Mouse (Mus musculus) embryonic facial prominence, embryonic 11.5 days (tissue): ENCODE measurements around the gene Rad1. TPM values are rescaled to one million over a fixed set of nuclear protein-coding genes. Genes with fewer than 3 reads are reported as not detected.
A peak's percentile ranks its signal among the peaks of the same experiment; 100 is the strongest.
"Not testable (repeated sequence)": the region's sequence is repeated elsewhere in the genome, so short reads cannot be mapped to it uniquely, and the experiment has no call there.

Source experiments
- ATAC-seq: fragments of 200-750 bp; cut with Nextera tagmentation; replicated peaks from 2 replicates; pipeline ENCODE4 v1.8.0; 2017; ENCODE audit warnings: low read depth; ENCODE audit not compliant: insufficient number of reproducible peaks, low FRiP score, low TSS enrichment
- DNase-seq: peaks from one replicate; pipeline ENCODE4 v3.0.0-alpha.2; 2015; ENCODE audit warnings: low spot score
- H3K27ac ChIP-seq: fragments of 300-500 bp; sonication (generic); replicated peaks from 2 replicates; pipeline ENCODE4 v1.5.1; 2014; ENCODE audit warnings: mild to moderate bottlenecking, low read depth, low read length, control low read depth
- H3K27me3 ChIP-seq: fragments of 300-500 bp; sonication (generic); 2 replicates; pipeline ENCODE4 v1.6.1; 2014; ENCODE audit warnings: mild to moderate bottlenecking, low read length, moderate library complexity, mixed read lengths; ENCODE audit not compliant: control insufficient read depth, insufficient read depth
- H3K36me3 ChIP-seq: fragments of 300-500 bp; sonication (generic); replicated peaks from 2 replicates; pipeline ENCODE4 v1.6.1; 2014; ENCODE audit warnings: low read depth, mild to moderate bottlenecking, low read length, moderate library complexity, mixed read lengths; ENCODE audit not compliant: control insufficient read depth, insufficient read depth
- H3K4me1 ChIP-seq: fragments of 300-500 bp; sonication (generic); 2 replicates; pipeline ENCODE4 v1.6.1; 2014; ENCODE audit warnings: low read length, mixed read lengths; ENCODE audit not compliant: control insufficient read depth, insufficient read depth
- H3K4me2 ChIP-seq: fragments of 300-500 bp; sonication (generic); 2 replicates; pipeline ENCODE4 v1.6.1; 2014; ENCODE audit warnings: low read depth, mild to moderate bottlenecking, control low read depth, low read length, moderate library complexity
- H3K4me3 ChIP-seq: fragments of 300-500 bp; sonication (generic); 2 replicates; pipeline ENCODE4 v1.5.1; 2014; ENCODE audit warnings: low read depth, low read length, control low read depth
- H3K9ac ChIP-seq: fragments of 300-500 bp; sonication (generic); replicated peaks from 2 replicates; pipeline ENCODE4 v1.6.1; 2014; ENCODE audit warnings: mild to moderate bottlenecking, control low read depth, low read length
- H3K9me3 ChIP-seq: fragments of 300-500 bp; sonication (generic); replicated peaks from 2 replicates; pipeline ENCODE4 v1.6.1; 2016; ENCODE audit warnings: mild to moderate bottlenecking, low read length, inconsistent platforms, mixed read lengths; ENCODE audit not compliant: control insufficient read depth
- WGBS: fragments of 180-500 bp; shearing (Covaris S2); extraction: QIAGEN DNeasy Blood & Tissue Kit; methylation state at CpG from one replicate; pipeline ENCODE4 v1.1.7; 2014; 5-methylcytosine and 5-hydroxymethylcytosine counted together
- polyA plus RNA-seq: library from polyadenylated mRNA; unstranded; fragments of >200 nt; fragmentation: Nextera tagmentation; extraction: Ambion mirVana; gene quantifications from 2 replicates; pipeline ENCODE4 v1.2.1, GENCODE M21; 2014

The Rad1 gene
- polyA plus RNA-seq, 1 experiment from 2014 or later, result 31.2 TPM

DNA sequence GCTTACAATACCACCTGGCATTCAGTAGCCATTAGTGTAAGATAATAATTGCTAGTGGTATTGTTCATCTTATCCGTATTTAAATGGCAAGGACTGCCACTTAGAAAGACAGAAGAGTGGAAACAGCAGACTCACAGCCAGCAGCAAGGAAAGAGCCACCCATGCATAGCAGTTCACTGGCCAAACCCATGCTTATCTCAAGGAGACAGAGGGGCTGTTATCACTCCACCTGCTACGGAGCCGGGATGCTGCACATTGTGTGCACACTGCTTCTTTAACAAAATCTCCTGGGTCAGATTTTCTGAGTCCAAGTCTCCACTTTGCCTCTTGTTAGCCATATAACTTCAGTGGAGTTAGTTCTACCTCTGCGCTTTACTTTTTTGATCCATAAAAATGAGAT lies 45.5 kb downstream of the Rad1 start:
- no peaks in the 10 kb centered on the region for H3K4me1 ChIP-seq
- no peaks in the 10 kb centered on the region for H3K9me3 ChIP-seq
- H3K27ac ChIP-seq, result no peak overlapping the region
- no peaks in the 10 kb centered on the region for H3K36me3 ChIP-seq
- H3K4me3 ChIP-seq, result no peak overlapping the region
- H3K27me3 ChIP-seq, result no peaks in the 10 kb centered on the region
- no peak overlapping the region for H3K4me2 ChIP-seq
- H3K9ac ChIP-seq, result no peak overlapping the region
- DNase-seq (no peak), ATAC-seq (no peak)
- 87% methylated on average over 4 of the region's 4 CpGs for WGBS

DNA sequence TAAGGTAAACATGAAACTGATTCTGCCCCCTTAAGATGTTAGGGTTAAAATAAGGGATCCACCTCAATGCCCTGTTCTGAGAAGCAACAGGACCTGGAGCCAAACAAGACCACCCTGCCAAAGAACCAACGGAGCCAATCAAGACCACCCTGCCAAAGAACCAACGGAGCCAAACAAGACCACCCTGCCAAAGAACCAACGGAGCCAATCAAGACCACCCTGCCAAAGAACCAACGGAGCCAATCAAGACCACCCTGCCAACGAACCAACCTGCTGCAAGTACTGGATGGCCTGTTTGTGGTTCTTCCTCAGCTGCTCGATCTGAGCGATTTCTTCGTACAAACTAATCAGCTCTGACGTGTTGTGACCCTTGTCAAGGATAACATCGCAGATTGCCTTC lies 47.5 kb downstream of the Rad1 start:
- not testable (repeated sequence) for H3K4me3 ChIP-seq, H3K27ac ChIP-seq, H3K9ac ChIP-seq, H3K9me3 ChIP-seq, ATAC-seq, DNase-seq, H3K4me1 ChIP-seq, H3K4me2 ChIP-seq, H3K27me3 ChIP-seq, H3K36me3 ChIP-seq
- WGBS, result 84% methylated on average over 10 of the region's 10 CpGs

DNA sequence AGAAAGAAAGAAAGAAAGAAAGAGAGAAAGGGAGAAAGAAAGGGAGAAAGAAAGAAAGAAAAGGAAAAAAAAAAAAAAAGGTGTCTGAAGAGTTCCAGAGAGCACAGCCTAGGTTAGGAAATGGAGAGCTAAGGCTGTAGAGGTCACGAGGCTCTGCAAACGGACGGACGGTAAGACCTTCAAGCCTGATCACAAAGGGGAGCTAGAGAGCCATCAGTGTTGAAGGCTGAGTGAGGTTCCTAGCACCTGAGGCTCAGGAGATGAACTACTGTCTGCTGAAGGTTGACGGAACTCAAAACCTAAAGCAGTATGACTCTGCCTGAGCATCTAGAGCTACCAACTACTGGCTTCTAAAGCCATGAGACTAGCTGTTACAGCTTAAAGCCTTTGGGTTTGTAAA lies 48.8 kb downstream of the Rad1 start:
- H3K4me3 ChIP-seq, result no peak overlapping the region
- WGBS, result 91% methylated on average over 5 of the region's 5 CpGs
- no peaks in the 10 kb centered on the region for H3K36me3 ChIP-seq
- H3K4me2 ChIP-seq, result no peak overlapping the region
- ATAC-seq (no peak), DNase-seq (no peak)
- no peak overlapping the region for H3K9ac ChIP-seq
- no peaks in the 10 kb centered on the region for H3K27me3 ChIP-seq
- H3K9me3 ChIP-seq, result no peaks in the 10 kb centered on the region
- no peak overlapping the region for H3K27ac ChIP-seq
- H3K4me1 ChIP-seq, result no peaks in the 10 kb centered on the region

DNA sequence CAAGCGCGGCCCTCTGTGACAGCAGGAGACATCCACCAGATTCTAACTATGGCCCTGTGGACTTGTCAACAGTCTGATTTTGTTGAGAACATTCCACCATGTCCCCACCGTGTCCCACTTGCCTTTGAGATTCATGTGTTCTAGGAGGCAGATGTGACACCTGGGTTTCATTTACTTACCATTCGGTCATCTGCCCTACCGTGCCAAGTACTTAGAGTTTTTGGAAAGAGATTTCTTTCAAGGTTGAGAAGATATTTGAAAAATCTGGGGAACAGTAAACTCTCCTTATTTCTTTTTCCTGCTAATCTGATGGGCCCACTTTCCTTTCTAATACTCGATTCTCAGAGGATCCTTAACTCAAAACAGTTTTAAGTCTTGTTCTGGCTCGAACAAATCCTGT lies 50.2 kb downstream of the Rad1 start:
- Histone ChIP-seq H3K4me2 (no peak overlapping the region), H3K9me3 (no peaks in the 10 kb centered on the region), H3K9ac (no peak overlapping the region), H3K27me3 (no peaks in the 10 kb centered on the region), H3K27ac (no peak overlapping the region), H3K36me3 (no peaks in the 10 kb centered on the region), H3K4me1 (no peaks in the 10 kb centered on the region), H3K4me3 (no peak overlapping the region)
- DNase-seq (peak; percentile 6), ATAC-seq (no peak)
- WGBS, result 63% methylated on average over 7 of the region's 7 CpGs

GRCm38 (mm10) chr15:10540271-10541088 lies 54.7 kb downstream of the Rad1 start:
- peak; percentile 54 for DNase-seq
- 0 out of 2 replicates have a peak overlapping the region, but pooled peaks have one; percentile 62 for H3K27ac ChIP-seq
- H3K9ac ChIP-seq, result no peak overlapping the region
- H3K4me1 ChIP-seq, result no peaks in the 10 kb centered on the region
- peak; percentile 59; the same call in 1 of the 2 replicates for ATAC-seq
- no peak overlapping the region for H3K4me2 ChIP-seq
- WGBS, result 50% methylated on average over 16 of the region's 16 CpGs
- no peaks in the 10 kb centered on the region for H3K27me3 ChIP-seq
- H3K4me3 ChIP-seq, result no peak overlapping the region
- H3K9me3 ChIP-seq, result no peaks in the 10 kb centered on the region
- H3K36me3 ChIP-seq, result no peaks in the 10 kb centered on the region

Other genes with a start within 250 kb of the Rad1 start
- gene Gm21973, start 160.6 kb upstream of the Rad1 start, polyA plus RNA-seq, result not detected in 2 replicates
- gene Agxt2, start 127.5 kb upstream of the Rad1 start, polyA plus RNA-seq, result not detected in 2 replicates
- 14.3 and 18.2 TPM in 2 replicates for gene Dnajc21, start 15.5 kb upstream of the Rad1 start, polyA plus RNA-seq
- gene Brix1, start 71 bp upstream of the Rad1 start, polyA plus RNA-seq, result 157 and 185 TPM in 2 replicates
- not detected in 2 replicates for gene Ttc23l, start 72.7 kb downstream of the Rad1 start, polyA plus RNA-seq
- gene Rai14, start 228.6 kb downstream of the Rad1 start, polyA plus RNA-seq, result 76.4 and 92.0 TPM in 2 replicates